Mouse (Mus musculus) midbrain, postnatal 0 days (tissue): ENCODE measurements around the gene Herc1. TPM values are rescaled to one million over a fixed set of nuclear protein-coding genes. Genes with fewer than 3 reads are reported as not detected.
A peak's percentile ranks its signal among the peaks of the same experiment; 100 is the strongest.

Source experiments
- ATAC-seq: fragments of 200-750 bp; cut with Nextera tagmentation; 2 replicates; pipeline ENCODE4 v1.8.0; 2017; ENCODE audit warnings: moderate number of reproducible peaks, mild to moderate bottlenecking, moderate TSS enrichment, moderate library complexity; ENCODE audit not compliant: low FRiP score
- DNase-seq: peaks from one replicate; pipeline ENCODE4 v3.0.0-alpha.2; 2015; ENCODE audit warnings: low spot score
- H3K27ac ChIP-seq: fragments of 300-500 bp; sonication (generic); 2 replicates; pipeline ENCODE4 v1.5.1; 2014; ENCODE audit warnings: low read depth, mild to moderate bottlenecking, low read length, mixed read lengths
- H3K27me3 ChIP-seq: fragments of 300-500 bp; sonication (generic); 2 replicates; pipeline ENCODE4 v1.6.1; 2014; ENCODE audit warnings: low read length, control low read depth, mixed read lengths; ENCODE audit not compliant: insufficient read depth
- H3K36me3 ChIP-seq: fragments of 300-500 bp; sonication (generic); 2 replicates; pipeline ENCODE4 v1.6.1; 2014; ENCODE audit warnings: low read length, control low read depth, mixed read lengths; ENCODE audit not compliant: insufficient read depth
- H3K4me1 ChIP-seq: fragments of 300-500 bp; sonication (generic); 2 replicates; pipeline ENCODE4 v1.6.1; 2014; ENCODE audit warnings: mild to moderate bottlenecking, control low read depth, antibody characterized with exemption, low read length, mixed read lengths; ENCODE audit not compliant: insufficient read depth
- H3K4me2 ChIP-seq: fragments of 300-500 bp; sonication (generic); 2 replicates; pipeline ENCODE4 v1.6.1; 2014; ENCODE audit warnings: low read depth, mild to moderate bottlenecking, low read length, mixed read lengths; ENCODE audit not compliant: poor library complexity, severe bottlenecking
- H3K4me3 ChIP-seq: fragments of 300-500 bp; sonication (generic); 2 replicates; pipeline ENCODE4 v1.5.1; 2014; ENCODE audit warnings: low read depth, mild to moderate bottlenecking, low read length, moderate library complexity
- H3K9ac ChIP-seq: fragments of 300-500 bp; sonication (generic); replicated peaks from 2 replicates; pipeline ENCODE4 v1.6.1; 2014; ENCODE audit warnings: mild to moderate bottlenecking, low read length, moderate library complexity, mixed read lengths; ENCODE audit not compliant: poor library complexity, severe bottlenecking
- H3K9me3 ChIP-seq: fragments of 300-500 bp; sonication (generic); 2 replicates; pipeline ENCODE4 v1.6.1; 2016; ENCODE audit warnings: low read length, control low read depth
- CTCF ChIP-seq: IDR thresholded peaks from 2 replicates; pipeline ENCODE4 v1.5.1; 2016; ENCODE audit warnings: antibody characterized with exemption, mild to moderate bottlenecking
- WGBS: fragments of 180-500 bp; shearing (Covaris S2); extraction: QIAGEN DNeasy Blood & Tissue Kit; methylation state at CpG from one replicate; pipeline ENCODE4 v1.1.7; 2014; 5-methylcytosine and 5-hydroxymethylcytosine counted together
- polyA plus RNA-seq: library from polyadenylated mRNA; unstranded; fragments of >200 nt; fragmentation: Nextera tagmentation; extraction: Ambion mirVana; gene quantifications from 2 replicates; pipeline ENCODE4 v1.2.1, GENCODE M21; 2015
- total RNA-seq: library from RNA; depleted of rRNA; stranded (reverse); fragments of >200 nt; gene quantifications from 2 replicates; pipeline ENCODE4 v1.2.3, GENCODE M21; 2014

The Herc1 gene
- total and polyA plus RNA-seq, 2 experiments from 2014 or later = 32.9 to 114 TPM

- peaks cover 56% of the 10 kb centered on the region for H3K36me3 ChIP-seq
- H3K4me3 ChIP-seq = no peak overlapping the region
- no peaks in the 10 kb centered on the region for H3K27me3 ChIP-seq
- TF ChIP-seq CTCF = no peak
- no peak overlapping the region for H3K4me2 ChIP-seq
- H3K9me3 ChIP-seq = no peaks in the 10 kb centered on the region
- DNase-seq = no peak
- H3K4me1 ChIP-seq = no peaks in the 10 kb centered on the region
- no peak overlapping the region for H3K27ac ChIP-seq
- ATAC-seq = no peak
- H3K9ac ChIP-seq = no peak overlapping the region
Measured at GRCm38 (mm10) chr9:66493992-66494391, 143.7 kb downstream of the Herc1 start.

DNA sequence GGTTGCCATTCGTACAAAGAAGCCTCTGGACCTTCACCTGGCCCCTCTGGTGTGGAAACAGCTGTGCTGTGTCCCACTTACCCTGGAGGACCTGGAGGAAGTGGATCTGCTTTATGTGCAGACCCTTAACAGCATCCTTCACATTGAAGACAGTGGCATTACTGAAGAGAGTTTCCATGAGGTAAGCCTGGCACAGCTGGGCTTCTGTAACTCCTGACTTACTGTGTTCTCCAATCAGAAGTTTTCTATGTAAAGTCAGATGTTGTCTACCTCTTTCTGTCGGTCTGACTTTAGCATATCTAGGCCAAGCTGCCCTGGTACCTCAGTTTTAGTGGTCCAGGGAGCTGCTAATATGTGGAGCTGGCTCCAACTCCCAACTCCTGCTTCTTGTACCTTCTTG lies 151.0 kb downstream of the Herc1 start:
- 87% methylated on average over 2 of the region's 2 CpGs for WGBS
- no peak overlapping the region for H3K4me3 ChIP-seq
- TF ChIP-seq CTCF = no peak
- H3K27me3 ChIP-seq = no peaks in the 10 kb centered on the region
- H3K27ac ChIP-seq = no peak overlapping the region
- H3K36me3 ChIP-seq = peaks cover 55% of the 10 kb centered on the region
- no peaks in the 10 kb centered on the region for H3K9me3 ChIP-seq
- no peak overlapping the region for H3K9ac ChIP-seq
- DNase-seq = no peak
- no peaks in the 10 kb centered on the region for H3K4me1 ChIP-seq
- H3K4me2 ChIP-seq = no peak overlapping the region
- ATAC-seq = no peak

DNA sequence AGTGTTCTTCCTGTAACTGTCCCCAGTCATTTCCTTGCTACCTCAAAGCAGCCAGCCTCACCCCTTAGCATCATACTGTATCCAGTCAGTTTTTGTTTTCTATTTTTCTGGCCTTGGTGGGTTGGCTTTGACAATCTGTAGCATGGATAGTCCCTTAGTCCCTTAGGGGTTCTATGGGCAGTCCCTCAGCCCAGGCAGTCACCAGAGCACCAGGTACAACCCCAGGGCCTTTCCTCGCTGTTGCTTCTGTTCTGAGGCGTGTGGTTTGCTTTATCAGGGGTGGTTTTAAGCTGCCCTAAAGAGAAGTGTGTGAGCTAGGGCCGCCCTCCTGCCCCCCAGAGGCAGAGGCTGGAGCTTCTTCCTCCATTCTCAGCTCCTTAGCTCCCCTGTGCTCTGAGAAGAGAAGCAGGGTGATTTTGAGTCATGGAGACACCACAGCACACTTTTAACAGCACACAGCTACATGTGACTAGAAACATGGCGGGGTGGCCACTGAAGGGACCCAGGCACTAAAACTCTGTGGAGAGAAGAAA lies 153.7 kb downstream of the Herc1 start:
- TF ChIP-seq CTCF = no peak; the same call in 1 of the 2 replicates
- no peaks in the 10 kb centered on the region for H3K27me3 ChIP-seq
- DNase-seq = no peak
- no peaks in the 10 kb centered on the region for H3K4me1 ChIP-seq
- ATAC-seq = no peak
- no peak overlapping the region for H3K27ac ChIP-seq
- no peak overlapping the region for H3K4me2 ChIP-seq
- H3K4me3 ChIP-seq = no peak overlapping the region
- 85% methylated on average over 4 of the region's 4 CpGs for WGBS
- H3K9ac ChIP-seq = no peak overlapping the region
- peaks cover 52% of the 10 kb centered on the region for H3K36me3 ChIP-seq
- no peaks in the 10 kb centered on the region for H3K9me3 ChIP-seq

GRCm38 (mm10) chr9:66504518-66504917 lies 154.3 kb downstream of the Herc1 start:
- no peak overlapping the region for H3K4me2 ChIP-seq
- ATAC-seq (no peak), DNase-seq (no peak)
- TF ChIP-seq CTCF = no peak
- H3K27ac ChIP-seq = no peak overlapping the region
- no peak overlapping the region for H3K9ac ChIP-seq
- H3K27me3 ChIP-seq = no peaks in the 10 kb centered on the region
- H3K36me3 ChIP-seq = peaks cover 58% of the 10 kb centered on the region
- no peaks in the 10 kb centered on the region for H3K4me1 ChIP-seq
- H3K4me3 ChIP-seq = no peak overlapping the region
- H3K9me3 ChIP-seq = no peaks in the 10 kb centered on the region
- WGBS = 90% methylated on average over 13 of the region's 13 CpGs

DNA sequence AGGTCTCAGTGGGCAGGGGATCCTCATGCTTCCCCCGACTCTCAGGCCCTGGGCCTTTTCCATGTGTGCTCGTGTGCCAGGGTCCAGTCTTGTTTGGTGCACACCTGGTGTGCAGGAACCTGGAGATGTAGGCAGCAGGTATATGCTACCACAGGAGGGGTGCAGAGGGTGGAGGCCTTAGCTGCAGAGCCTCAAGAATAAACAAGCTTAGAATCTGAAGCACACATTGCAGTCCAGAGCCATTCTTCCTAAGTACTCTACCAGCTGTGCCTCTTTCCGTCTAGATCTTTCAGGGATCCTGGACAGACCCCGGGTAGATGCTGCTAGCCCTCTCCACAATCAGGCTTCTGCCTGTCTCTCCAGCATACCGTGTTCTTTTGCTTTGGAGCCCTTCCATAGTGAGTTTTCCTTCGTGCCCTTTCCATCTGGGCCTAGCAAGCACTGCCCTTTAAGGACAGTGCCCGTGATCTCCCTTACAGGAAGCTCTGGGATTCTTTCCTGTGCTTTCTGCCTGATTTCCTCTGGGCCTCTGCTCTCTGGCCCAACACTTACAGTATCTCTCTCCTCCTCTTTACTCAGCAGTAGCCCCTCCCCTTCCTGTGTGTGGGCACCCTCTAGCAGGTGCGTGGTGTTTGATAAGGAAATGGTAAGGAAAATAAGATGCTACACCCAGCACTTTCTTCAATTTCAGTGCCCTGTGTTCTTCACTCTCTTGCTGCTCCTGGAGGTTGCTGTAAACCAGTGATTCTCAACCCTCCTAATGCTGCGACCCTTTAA lies 155.1 kb downstream of the Herc1 start:
- DNase-seq = no peak
- Histone ChIP-seq H3K9me3 (no peaks in the 10 kb centered on the region), H3K36me3 (peaks cover 60% of the 10 kb centered on the region), H3K4me3 (no peak overlapping the region), H3K4me1 (no peaks in the 10 kb centered on the region; the same call in 1 of the 2 replicates), H3K27ac (no peak overlapping the region), H3K27me3 (no peaks in the 10 kb centered on the region), H3K9ac (no peak overlapping the region), H3K4me2 (no peak overlapping the region)
- WGBS = 56% methylated on average over 9 of the region's 9 CpGs
- TF ChIP-seq CTCF = no peak
- no peak for ATAC-seq

DNA sequence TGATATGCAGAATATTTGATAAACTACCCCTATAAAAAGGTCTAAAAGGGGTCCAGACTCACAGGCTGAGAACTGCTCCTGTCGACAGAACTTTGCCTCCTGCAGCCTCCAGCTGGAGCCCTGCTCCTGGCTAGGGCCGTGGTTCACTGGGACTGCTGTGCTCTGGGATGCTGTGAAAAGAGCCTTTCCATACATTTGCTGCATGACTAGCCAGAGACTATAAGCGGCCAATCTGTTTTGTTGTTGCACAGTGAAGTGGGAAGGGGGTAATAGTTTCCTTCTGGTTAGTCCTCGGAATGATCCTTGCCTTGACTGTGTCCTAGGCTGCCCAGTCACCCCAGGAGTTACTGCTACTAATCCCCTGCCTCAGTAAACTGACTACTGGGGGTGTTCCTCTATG lies 155.8 kb downstream of the Herc1 start:
- H3K4me1 ChIP-seq = peaks cover 5% of the 10 kb centered on the region; the same call in 1 of the 2 replicates
- H3K9ac ChIP-seq = no peak overlapping the region
- H3K4me3 ChIP-seq = no peak overlapping the region
- no peak for TF ChIP-seq CTCF
- H3K27ac ChIP-seq = no peak overlapping the region
- H3K4me2 ChIP-seq = no peak overlapping the region
- no peaks in the 10 kb centered on the region for H3K27me3 ChIP-seq
- ATAC-seq = no peak
- H3K36me3 ChIP-seq = peaks cover 54% of the 10 kb centered on the region
- peak; percentile 53 for DNase-seq
- H3K9me3 ChIP-seq = no peaks in the 10 kb centered on the region
- WGBS = 12% methylated on average over 4 of the region's 4 CpGs
